Mouse (Mus musculus) lung, embryonic 16.5 days (tissue): ENCODE measurements around the gene Elf4. TPM values are rescaled to one million over a fixed set of nuclear protein-coding genes. Genes with fewer than 3 reads are reported as not detected.
A peak's percentile ranks its signal among the peaks of the same experiment; 100 is the strongest.

Experiments
- ATAC-seq: fragments of 200-750 bp; cut with Nextera tagmentation; 2 replicates; pipeline ENCODE4 v1.8.0; 2017; ENCODE audit warnings: low read depth, mild to moderate bottlenecking, moderate library complexity
- H3K27ac ChIP-seq: fragments of 300-500 bp; sonication (generic); 2 replicates; pipeline ENCODE4 v1.5.1; 2014; ENCODE audit warnings: mild to moderate bottlenecking, control low read depth, low read length
- H3K27me3 ChIP-seq: fragments of 300-500 bp; sonication (generic); 2 replicates; pipeline ENCODE4 v1.6.1; 2014; ENCODE audit warnings: low read depth, low read length, mixed read lengths; ENCODE audit not compliant: control insufficient read depth, insufficient read depth
- H3K36me3 ChIP-seq: fragments of 300-500 bp; sonication (generic); 2 replicates; pipeline ENCODE4 v1.6.1; 2014; ENCODE audit warnings: low read length; ENCODE audit not compliant: control insufficient read depth, insufficient read depth
- H3K4me1 ChIP-seq: fragments of 300-500 bp; sonication (generic); replicated peaks from 2 replicates; pipeline ENCODE4 v1.6.1; 2014; ENCODE audit warnings: low read length, mixed read lengths; ENCODE audit not compliant: control insufficient read depth, insufficient read depth
- H3K4me2 ChIP-seq: fragments of 300-500 bp; sonication (generic); 2 replicates; pipeline ENCODE4 v1.6.1; 2014; ENCODE audit warnings: low read depth, low read length, control low read depth
- H3K4me3 ChIP-seq: fragments of 300-500 bp; sonication (generic); 2 replicates; pipeline ENCODE4 v1.5.1; 2014; ENCODE audit warnings: mild to moderate bottlenecking, low read length, control low read depth
- H3K9ac ChIP-seq: fragments of 300-500 bp; sonication (generic); 2 replicates; pipeline ENCODE4 v1.6.1; 2014; ENCODE audit warnings: low read length, control low read depth
- H3K9me3 ChIP-seq: fragments of 300-500 bp; sonication (generic); 2 replicates; pipeline ENCODE4 v1.6.1; 2016; ENCODE audit warnings: low read length; ENCODE audit not compliant: control insufficient read depth
- WGBS: fragments of 180-500 bp; shearing (Covaris S2); extraction: QIAGEN DNeasy Blood & Tissue Kit; methylation state at CpG from one replicate; pipeline ENCODE4 v1.1.7; 2014; 5-methylcytosine and 5-hydroxymethylcytosine counted together
- polyA plus RNA-seq: library from polyadenylated mRNA; unstranded; fragments of >200 nt; fragmentation: Nextera tagmentation; extraction: Ambion mirVana; gene quantifications from 2 replicates; pipeline ENCODE4 v1.2.1, GENCODE M21; 2015

Elf4 gene
- polyA plus RNA-seq, 1 experiment from 2014 or later = 5.5 TPM

DNA sequence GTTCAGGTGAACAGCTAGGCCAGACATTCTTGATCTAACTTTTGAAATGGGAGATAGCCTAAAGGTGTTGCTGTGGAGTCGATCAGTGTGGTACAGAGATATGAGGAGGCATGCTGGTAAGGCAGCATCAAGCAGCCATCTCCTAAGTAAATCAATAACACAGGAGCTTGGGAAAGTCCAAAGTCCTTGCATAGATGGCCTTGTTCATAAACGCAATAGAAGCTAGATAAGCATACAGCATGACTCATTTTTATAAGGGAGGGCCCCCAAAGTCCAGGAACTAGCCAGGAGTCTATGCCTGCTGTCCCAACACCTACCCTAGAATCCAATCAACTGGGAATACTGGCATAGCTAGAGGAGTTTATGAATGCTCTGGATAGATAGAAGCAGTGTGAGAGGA is 44.5 kb downstream of the Elf4 start:
- Histone ChIP-seq H3K27ac (no peak overlapping the region), H3K4me3 (no peak overlapping the region), H3K27me3 (no peaks in the 10 kb centered on the region), H3K9ac (no peak overlapping the region), H3K36me3 (peaks cover 5% of the 10 kb centered on the region; the same call in 1 of the 2 replicates), H3K4me2 (no peak overlapping the region), H3K4me1 (no peaks in the 10 kb centered on the region), H3K9me3 (no peaks in the 10 kb centered on the region)
- no peak for ATAC-seq
- 80% methylated on average over 2 of the region's 2 CpGs for WGBS

DNA sequence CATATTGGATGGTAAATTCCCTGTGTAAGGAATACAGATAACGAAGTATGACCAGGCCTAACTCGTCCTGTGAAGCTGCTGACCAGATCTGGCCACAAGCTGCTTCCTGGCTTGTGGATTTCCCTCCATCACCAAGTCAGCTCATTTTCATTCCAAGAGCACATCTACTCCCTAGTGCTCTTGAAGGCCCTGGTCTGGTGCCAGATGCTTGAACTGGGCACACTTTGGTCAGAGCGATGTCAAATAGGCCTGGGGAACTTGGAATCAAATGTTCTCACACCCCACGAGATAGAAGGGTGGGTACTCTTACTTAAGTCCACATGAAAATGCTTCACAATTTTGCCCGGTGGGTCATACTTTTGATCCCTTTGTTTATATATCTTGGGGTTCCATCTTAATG is 48.6 kb downstream of the Elf4 start:
- ATAC-seq = no peak
- Histone ChIP-seq H3K9ac (no peak overlapping the region), H3K4me1 (no peaks in the 10 kb centered on the region), H3K27me3 (no peaks in the 10 kb centered on the region), H3K4me2 (no peak overlapping the region), H3K36me3 (peaks cover 5% of the 10 kb centered on the region; the same call in 1 of the 2 replicates), H3K27ac (no peak overlapping the region), H3K9me3 (no peaks in the 10 kb centered on the region), H3K4me3 (no peak overlapping the region)
- 68% methylated on average over 5 of the region's 5 CpGs for WGBS

DNA sequence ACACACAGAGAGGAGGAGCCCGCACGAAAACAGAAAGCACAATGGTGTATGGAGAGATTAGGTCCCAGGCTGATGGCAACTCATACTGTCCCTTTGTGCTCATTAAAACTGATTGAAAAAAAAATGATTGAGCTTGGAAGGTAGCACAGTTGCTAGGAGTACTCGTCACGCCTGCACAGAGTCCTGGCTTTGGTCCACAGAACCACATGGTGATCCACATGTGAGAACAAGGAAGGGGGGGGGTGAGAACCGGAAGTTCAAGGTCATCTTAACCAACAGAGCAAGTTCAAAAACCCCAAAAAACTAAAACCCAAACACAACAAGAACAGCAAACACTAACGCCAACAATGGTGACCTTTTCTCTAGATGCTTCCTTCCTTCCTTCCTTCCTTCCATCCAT is 50.3 kb downstream of the Elf4 start:
- Histone ChIP-seq H3K4me3 (no peak overlapping the region), H3K9me3 (no peaks in the 10 kb centered on the region), H3K27ac (no peak overlapping the region), H3K36me3 (peaks cover 5% of the 10 kb centered on the region; the same call in 1 of the 2 replicates), H3K27me3 (no peaks in the 10 kb centered on the region), H3K4me2 (no peak overlapping the region), H3K4me1 (no peaks in the 10 kb centered on the region), H3K9ac (no peak overlapping the region)
- ATAC-seq = no peak
- WGBS = 71% methylated on average over 6 of the region's 6 CpGs

DNA sequence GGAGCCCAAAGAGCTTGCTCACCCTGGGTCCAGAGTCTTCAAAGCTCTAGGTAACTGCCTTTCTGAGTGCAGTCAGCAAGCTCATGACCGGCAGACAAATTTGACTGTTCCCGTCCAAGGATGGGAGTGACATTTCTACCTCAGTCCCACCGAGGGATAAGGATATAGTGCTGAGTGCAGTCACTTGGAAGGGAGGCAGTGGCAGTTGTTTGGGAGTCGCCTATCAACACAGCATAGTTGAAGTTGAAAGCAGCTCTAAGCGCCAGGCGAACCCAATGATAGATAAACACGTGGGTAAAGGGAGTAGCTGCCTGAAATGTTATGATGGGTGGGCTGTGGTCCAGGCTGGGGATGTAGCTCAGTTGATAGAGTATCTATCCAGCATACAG is 52.5 kb downstream of the Elf4 start:
- no peaks in the 10 kb centered on the region for H3K9me3 ChIP-seq
- no peak overlapping the region for H3K9ac ChIP-seq
- no peak overlapping the region for H3K27ac ChIP-seq
- H3K4me2 ChIP-seq = peak overlapping the region; percentile 55
- H3K4me1 ChIP-seq = no peaks in the 10 kb centered on the region
- H3K4me3 ChIP-seq = peak overlapping the region; percentile 49
- 0 out of 2 replicates have a peak, but pooled peaks cover 3% of the 10 kb centered on the region for H3K36me3 ChIP-seq
- 0 out of 2 replicates have a peak, but pooled peaks have one; percentile 6 for ATAC-seq
- H3K27me3 ChIP-seq = no peaks in the 10 kb centered on the region
- 23% methylated on average over 7 of the region's 7 CpGs for WGBS

DNA sequence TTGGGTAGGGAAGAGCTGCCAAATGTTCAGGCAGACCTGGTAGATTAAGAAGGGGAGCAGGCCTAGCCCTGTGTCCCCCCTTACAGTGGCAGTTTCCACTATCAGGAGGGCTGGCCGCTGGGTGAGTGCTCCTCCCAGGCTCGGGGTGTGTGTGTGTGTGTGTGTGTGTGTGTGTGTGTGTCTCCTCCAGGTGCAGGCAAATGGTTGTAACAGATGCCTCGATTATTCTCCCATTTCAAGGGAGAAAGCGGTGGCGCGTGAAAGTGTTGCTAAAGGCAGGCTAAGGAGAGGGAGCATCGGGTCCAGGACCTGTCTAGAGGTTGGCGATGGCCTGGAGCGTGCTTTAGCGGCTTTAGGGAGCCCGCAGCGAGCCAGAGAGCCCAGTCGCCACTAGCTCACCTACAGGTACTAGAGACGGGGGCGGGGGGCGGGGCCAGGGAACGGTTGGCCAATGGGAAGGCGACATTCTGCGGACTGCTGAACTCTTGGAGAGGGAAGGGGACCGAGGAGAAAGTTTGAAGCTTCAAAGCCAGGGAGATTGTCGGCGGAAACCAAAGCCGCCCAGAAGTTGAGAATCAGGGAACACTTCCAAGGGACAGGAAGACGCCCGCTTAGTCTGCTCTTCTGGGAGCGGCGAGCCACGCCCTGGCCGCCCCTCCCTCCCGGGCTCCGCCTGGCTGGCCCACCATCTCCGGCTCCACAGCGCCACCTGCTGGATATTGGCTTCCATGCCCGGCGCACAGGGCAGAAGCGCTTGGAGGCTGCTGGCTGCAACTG is 53.1 kb downstream of the Elf4 start:
- Histone ChIP-seq H3K4me1 (no peaks in the 10 kb centered on the region), H3K4me2 (peak overlapping the region; percentile 55), H3K27ac (no peak overlapping the region), H3K36me3 (no peaks in the 10 kb centered on the region), H3K27me3 (no peaks in the 10 kb centered on the region), H3K9ac (peak overlapping the region; percentile 39), H3K4me3 (peak overlapping the region; percentile 49), H3K9me3 (no peaks in the 10 kb centered on the region)
- 6% methylated on average over 36 of the region's 36 CpGs for WGBS
- peak; percentile 94 for ATAC-seq

DNA sequence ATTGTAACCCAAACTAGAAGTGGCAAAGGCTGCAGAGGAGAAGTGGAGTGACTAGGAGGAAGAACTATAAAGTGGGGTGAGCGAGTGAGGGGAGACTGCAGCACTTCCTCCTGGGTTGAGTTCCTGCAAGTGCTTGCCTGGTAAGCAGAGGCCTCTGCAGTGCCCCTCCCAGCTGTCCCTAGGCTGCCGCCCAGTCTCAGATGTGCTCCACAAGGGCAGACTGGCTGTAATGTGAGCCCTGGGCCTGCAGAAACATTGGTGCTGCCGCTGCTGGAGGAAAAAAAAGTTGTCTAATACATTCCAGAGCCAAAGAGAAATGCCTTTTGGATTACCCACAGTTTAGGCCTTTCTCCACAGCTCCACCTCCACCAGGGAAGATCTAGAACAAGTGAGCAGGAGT is 57.8 kb downstream of the Elf4 start:
- no peak overlapping the region for H3K4me3 ChIP-seq
- no peak overlapping the region for H3K9ac ChIP-seq
- no peak overlapping the region for H3K27ac ChIP-seq
- H3K4me1 ChIP-seq = no peaks in the 10 kb centered on the region
- no peaks in the 10 kb centered on the region for H3K9me3 ChIP-seq
- no peak for ATAC-seq
- H3K4me2 ChIP-seq = no peak overlapping the region
- peaks cover 18% of the 10 kb centered on the region for H3K36me3 ChIP-seq
- WGBS = 36% methylated on average over 3 of the region's 3 CpGs
- no peaks in the 10 kb centered on the region for H3K27me3 ChIP-seq

DNA sequence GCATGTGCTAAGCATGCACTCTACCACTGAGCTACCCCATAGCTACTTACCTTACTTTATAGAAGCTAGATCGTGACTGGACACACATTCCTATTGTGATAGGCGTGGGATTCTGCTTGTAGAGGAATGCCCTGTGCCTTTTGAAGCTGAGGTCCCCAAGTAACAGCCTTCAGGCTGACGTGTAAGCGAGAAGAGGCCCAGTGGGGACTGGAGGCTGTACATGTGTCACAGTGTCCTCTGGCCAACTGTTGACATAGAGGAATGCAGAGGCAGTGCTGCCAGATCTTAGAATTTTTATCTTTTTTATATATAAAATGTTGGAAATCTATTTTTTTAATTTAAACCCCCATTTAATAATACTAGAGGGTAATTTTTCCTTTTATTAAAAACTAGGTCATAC is 62.9 kb downstream of the Elf4 start:
- no peak overlapping the region for H3K27ac ChIP-seq
- H3K9me3 ChIP-seq = no peaks in the 10 kb centered on the region
- H3K9ac ChIP-seq = no peak overlapping the region
- H3K4me1 ChIP-seq = no peaks in the 10 kb centered on the region
- no peak for ATAC-seq
- H3K4me2 ChIP-seq = no peak overlapping the region
- H3K36me3 ChIP-seq = peaks cover 18% of the 10 kb centered on the region
- no peaks in the 10 kb centered on the region for H3K27me3 ChIP-seq
- 72% methylated on average over 4 of the region's 4 CpGs for WGBS
- H3K4me3 ChIP-seq = no peak overlapping the region

DNA sequence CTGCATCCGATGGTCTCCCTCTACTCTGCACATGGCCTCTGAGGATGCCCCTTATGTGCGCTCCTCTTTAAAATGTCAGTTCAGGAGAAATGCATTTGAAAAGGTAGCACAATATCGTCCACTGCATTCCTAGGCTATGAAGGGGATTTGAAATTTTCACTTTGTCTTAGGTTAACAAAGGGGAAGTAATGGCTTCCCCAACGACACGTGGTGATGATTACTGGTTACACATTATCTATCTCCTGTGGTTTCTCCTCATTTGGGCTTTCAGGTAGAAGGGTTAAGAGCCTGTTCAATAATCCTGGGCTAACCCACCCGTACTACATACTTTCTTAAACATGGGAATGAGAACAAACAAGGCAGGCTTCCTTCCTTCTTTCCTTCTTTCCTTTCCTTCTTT is 73.6 kb downstream of the Elf4 start:
- Histone ChIP-seq H3K27me3 (no peaks in the 10 kb centered on the region), H3K27ac (no peak overlapping the region), H3K4me1 (no peaks in the 10 kb centered on the region), H3K4me3 (no peak overlapping the region), H3K9me3 (no peaks in the 10 kb centered on the region), H3K4me2 (no peak overlapping the region), H3K9ac (no peak overlapping the region), H3K36me3 (no peaks in the 10 kb centered on the region; the same call in 1 of the 2 replicates)
- WGBS = 85% methylated on average over 6 of the region's 6 CpGs
- ATAC-seq = no peak

DNA sequence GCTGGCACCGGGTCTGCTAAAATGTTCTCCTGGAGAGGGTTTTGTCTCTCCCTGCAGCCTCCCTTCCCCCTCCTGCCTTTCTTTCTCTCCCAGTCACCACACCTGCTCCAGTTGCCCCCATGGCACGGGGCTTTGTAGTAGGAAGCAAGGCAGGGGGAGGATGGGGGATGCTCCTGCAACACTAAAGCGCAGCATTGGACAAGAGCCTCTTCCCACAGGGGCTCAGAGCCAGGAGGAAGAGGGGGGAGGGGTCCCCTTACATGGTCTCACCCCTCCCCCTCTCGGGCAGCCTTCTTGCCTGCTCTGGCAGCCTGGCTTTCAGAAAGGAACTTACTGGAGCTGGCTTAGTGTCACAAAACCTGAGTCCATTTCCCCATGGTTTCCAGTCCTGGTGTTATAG is 77.0 kb downstream of the Elf4 start:
- no peak overlapping the region for H3K4me2 ChIP-seq
- H3K27me3 ChIP-seq = no peaks in the 10 kb centered on the region
- ATAC-seq = no peak
- peaks cover 2% of the 10 kb centered on the region; the same call in 1 of the 2 replicates for H3K36me3 ChIP-seq
- no peaks in the 10 kb centered on the region for H3K9me3 ChIP-seq
- H3K27ac ChIP-seq = no peak overlapping the region
- H3K4me1 ChIP-seq = no peaks in the 10 kb centered on the region
- no peak overlapping the region for H3K4me3 ChIP-seq
- WGBS = 41% methylated on average over 4 of the region's 4 CpGs
- H3K9ac ChIP-seq = no peak overlapping the region
